Mouse (Mus musculus): Measurements from ENCODE around the gene Gm9972. TPM values are rescaled to one million over a fixed set of nuclear protein-coding genes. Genes with fewer than 3 reads are reported as not detected.

Gm9972 gene
- polyA plus RNA-seq (2015; fragmentation: Nextera tagmentation; extraction: Ambion mirVana): 0.17 and 0.27 TPM in 2 replicates

DNA sequence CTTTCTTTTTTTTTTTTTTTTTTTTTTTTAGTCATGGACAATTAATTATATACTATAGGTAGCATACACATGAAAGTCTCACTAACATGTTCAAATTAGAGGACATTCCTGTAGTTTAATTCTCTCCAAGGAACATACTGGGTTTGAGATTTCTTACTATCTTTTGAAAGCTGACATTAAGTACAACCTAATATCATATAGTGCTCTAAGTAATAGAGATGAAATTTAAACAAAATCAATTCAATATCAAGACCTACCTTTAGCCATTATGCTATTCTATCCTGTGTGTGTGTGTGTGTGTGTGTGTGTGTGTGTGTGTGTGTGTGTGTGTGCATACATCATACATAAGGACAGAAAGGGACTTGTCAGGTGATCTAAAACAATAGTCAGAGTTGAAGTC, at the start of gene Gm9972:
Gm9972 (plus strand) TSS at position 301 of the 400 bp plus-strand sequence.
- Histone ChIP-seq H3K4me2 (no peak within 1 kb of the TSS), H3K27ac (no peak within 1 kb of the TSS), H3K9me3 (no peaks in the 10 kb centered on the region), H3K9ac (no peak within 1 kb of the TSS), H3K4me1 (no peaks in the 10 kb centered on the region), H3K4me3 (replicated peaks) (no peak within 1 kb of the TSS), H3K36me3 (no peaks in the 10 kb centered on the region), H3K27me3 (replicated peaks) (no peaks in the 10 kb centered on the region)
- no peak for ATAC-seq (ENCODE audit: insufficient read depth, low FRiP score, low read depth)

DNA sequence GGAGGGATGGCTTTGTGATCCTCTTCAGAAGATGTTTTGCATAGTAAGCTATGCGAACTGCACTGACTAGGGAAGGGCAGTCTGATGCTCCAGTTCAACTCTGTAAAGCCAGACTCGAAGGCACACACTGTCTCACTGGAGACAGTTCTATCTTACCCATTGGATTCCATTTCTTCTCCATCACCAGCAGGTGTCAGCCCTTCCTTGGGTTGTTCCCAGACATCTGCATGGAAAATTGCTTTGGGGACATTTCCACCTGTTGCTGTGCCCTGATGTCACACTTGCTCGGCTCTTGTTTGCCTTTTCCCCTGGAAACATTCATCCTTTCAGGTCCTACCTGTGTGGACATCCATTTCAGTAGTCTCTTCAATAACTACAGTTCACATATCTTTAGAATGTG, 36.4 kb upstream of the Gm9972 start:
- Histone ChIP-seq H3K4me2 (no peak overlapping the region), H3K27me3 (replicated peaks) (no peaks in the 10 kb centered on the region), H3K9ac (no peak overlapping the region), H3K27ac (no peak overlapping the region), H3K9me3 (no peaks in the 10 kb centered on the region), H3K36me3 (no peaks in the 10 kb centered on the region), H3K4me3 (replicated peaks) (no peak overlapping the region), H3K4me1 (no peaks in the 10 kb centered on the region)
- 46% methylated on average over 3 of the region's 3 CpGs for WGBS
- ATAC-seq (ENCODE audit: insufficient read depth, low FRiP score, low read depth): no peak

DNA sequence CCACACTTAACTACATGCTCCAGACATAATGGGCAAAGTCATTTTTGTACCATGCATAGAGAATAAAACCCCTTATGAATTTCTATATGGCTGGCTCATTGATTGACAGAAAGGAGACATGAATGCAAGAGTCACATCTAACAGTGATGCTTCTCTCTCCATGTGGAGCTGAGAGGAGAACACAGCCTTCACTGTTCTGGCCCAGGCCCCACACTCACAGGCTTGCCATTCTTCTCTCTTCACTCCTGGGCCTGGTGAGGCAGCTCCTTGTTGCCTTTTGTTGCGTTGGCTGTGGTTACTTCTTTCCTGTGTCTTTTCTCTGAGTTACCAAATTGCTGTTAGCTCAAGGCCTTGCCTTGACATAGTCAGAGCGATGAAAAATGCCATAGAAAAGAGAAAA, 23.6 kb upstream of the Gm9972 start:
- H3K4me1 ChIP-seq: no peaks in the 10 kb centered on the region
- H3K36me3 ChIP-seq: no peaks in the 10 kb centered on the region
- no peak overlapping the region for H3K27ac ChIP-seq
- WGBS: 77% methylated on average over 2 of the region's 2 CpGs
- H3K27me3 ChIP-seq (replicated peaks): no peaks in the 10 kb centered on the region
- H3K9ac ChIP-seq: no peak overlapping the region
- no peak for ATAC-seq (ENCODE audit: insufficient read depth, low FRiP score, low read depth)
- no peaks in the 10 kb centered on the region for H3K9me3 ChIP-seq
- H3K4me2 ChIP-seq: no peak overlapping the region
- H3K4me3 ChIP-seq (replicated peaks): no peak overlapping the region

DNA sequence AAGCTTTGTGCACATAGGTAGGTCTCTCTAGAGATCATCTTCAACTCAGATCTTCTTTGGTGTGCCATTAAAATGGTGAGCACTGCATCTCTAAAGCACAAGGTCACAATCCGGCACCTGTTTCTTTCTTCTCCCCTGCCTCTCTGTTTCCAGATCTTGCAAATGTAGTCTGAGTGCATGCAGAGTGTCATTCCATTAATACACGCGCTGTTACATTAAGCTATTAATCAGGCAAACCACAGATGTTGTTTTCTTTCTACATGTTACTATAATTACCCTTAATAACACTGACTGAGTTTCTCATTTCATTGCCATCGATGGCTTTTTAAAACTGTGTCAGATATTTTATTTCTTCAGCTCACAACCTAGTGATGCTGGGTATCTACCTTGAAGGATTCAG, 22.6 kb upstream of the Gm9972 start:
- Histone ChIP-seq H3K9ac (no peak overlapping the region), H3K36me3 (no peaks in the 10 kb centered on the region), H3K9me3 (no peaks in the 10 kb centered on the region), H3K27ac (no peak overlapping the region), H3K4me3 (replicated peaks) (no peak overlapping the region), H3K4me1 (no peaks in the 10 kb centered on the region), H3K4me2 (no peak overlapping the region), H3K27me3 (replicated peaks) (no peaks in the 10 kb centered on the region)
- 73% methylated on average over 4 of the region's 4 CpGs for WGBS
- ATAC-seq (ENCODE audit: insufficient read depth, low FRiP score, low read depth): no peak

DNA sequence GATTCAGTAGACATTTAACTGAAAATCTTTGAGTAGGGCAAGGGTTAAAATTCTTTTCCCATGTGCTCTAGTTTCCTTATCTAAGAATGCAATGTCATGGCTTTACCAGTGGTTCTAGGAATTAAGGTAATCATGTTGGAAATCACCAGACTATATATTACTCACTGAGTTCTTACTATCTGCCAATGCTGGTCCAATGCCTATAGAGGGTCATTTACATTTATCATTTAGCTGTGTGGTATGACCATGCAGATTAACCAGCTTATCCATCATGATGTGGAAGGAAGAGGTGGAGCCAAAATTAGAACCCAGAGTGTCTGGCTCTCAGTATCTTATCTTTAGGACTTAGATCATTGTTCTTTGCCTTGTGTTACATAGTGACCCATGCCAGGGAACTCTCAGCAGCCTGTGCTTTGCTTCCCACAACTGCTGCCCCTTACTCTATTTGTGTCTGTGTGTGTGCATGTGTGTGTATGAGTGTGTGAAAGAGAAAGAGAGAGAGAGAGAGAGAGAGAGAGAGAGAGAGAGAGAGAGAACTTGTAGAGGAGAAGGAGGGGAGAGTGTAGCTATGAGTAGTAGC, 12.3 kb upstream of the Gm9972 start:
- ATAC-seq (ENCODE audit: insufficient read depth, low FRiP score, low read depth): no peak
- Histone ChIP-seq H3K36me3 (no peaks in the 10 kb centered on the region), H3K9ac (no peak overlapping the region), H3K4me2 (no peak overlapping the region), H3K9me3 (no peaks in the 10 kb centered on the region), H3K4me3 (replicated peaks) (no peak overlapping the region), H3K27me3 (replicated peaks) (no peaks in the 10 kb centered on the region), H3K27ac (no peak overlapping the region), H3K4me1 (no peaks in the 10 kb centered on the region)

DNA sequence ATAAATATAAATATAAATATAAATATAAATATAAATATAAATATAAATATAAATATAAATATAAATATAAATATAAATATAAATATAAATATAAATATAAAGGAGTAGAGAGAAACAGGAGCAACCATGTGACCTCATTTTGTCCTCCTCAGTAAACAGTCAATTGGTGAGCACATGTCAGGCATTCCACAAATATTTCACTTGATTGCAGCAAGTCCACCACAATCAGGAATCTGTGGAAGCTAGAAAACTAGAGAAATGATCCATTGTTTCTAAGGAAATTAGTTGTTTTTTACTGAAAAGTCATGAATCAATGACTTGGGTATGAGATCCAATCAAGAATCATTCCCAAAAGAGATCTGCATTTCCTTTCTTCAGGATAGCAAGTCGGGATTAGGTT, 5.7 kb upstream of the Gm9972 start:
- no peak overlapping the region for H3K9ac ChIP-seq
- H3K36me3 ChIP-seq: no peaks in the 10 kb centered on the region
- no peaks in the 10 kb centered on the region for H3K4me1 ChIP-seq
- no peaks in the 10 kb centered on the region for H3K9me3 ChIP-seq
- H3K27me3 ChIP-seq (replicated peaks): no peaks in the 10 kb centered on the region
- WGBS: 74% methylated on average over 1 of the region's 1 CpGs
- H3K4me2 ChIP-seq: no peak overlapping the region
- no peak overlapping the region for H3K4me3 ChIP-seq (replicated peaks)
- no peak overlapping the region for H3K27ac ChIP-seq
- ATAC-seq (ENCODE audit: insufficient read depth, low FRiP score, low read depth): no peak

DNA sequence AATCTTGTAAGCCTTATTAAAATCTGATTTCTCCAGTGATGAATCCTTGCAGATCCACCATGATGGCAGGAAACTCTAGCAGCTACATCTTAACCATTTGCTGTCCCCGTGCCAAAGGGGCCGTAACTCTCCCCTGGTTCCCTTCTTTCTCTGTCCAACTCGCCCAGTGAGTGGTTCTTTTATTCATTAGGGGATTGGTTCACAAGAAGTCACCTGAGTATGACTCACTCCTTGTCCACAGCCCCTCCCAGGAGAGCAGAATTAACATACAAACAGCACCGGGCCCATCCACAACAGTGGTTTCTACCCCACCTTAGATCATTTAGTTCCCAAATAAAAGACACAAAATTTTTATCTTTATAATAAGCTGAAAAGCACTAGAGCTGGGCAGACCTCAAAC, 3.4 kb upstream of the Gm9972 start:
- H3K4me2 ChIP-seq: no peak overlapping the region
- ATAC-seq (ENCODE audit: insufficient read depth, low FRiP score, low read depth): no peak
- H3K4me3 ChIP-seq (replicated peaks): no peak overlapping the region
- no peaks in the 10 kb centered on the region for H3K27me3 ChIP-seq (replicated peaks)
- no peaks in the 10 kb centered on the region for H3K9me3 ChIP-seq
- no peaks in the 10 kb centered on the region for H3K4me1 ChIP-seq
- no peaks in the 10 kb centered on the region for H3K36me3 ChIP-seq
- H3K9ac ChIP-seq: no peak overlapping the region
- 74% methylated on average over 4 of the region's 4 CpGs for WGBS
- no peak overlapping the region for H3K27ac ChIP-seq

DNA sequence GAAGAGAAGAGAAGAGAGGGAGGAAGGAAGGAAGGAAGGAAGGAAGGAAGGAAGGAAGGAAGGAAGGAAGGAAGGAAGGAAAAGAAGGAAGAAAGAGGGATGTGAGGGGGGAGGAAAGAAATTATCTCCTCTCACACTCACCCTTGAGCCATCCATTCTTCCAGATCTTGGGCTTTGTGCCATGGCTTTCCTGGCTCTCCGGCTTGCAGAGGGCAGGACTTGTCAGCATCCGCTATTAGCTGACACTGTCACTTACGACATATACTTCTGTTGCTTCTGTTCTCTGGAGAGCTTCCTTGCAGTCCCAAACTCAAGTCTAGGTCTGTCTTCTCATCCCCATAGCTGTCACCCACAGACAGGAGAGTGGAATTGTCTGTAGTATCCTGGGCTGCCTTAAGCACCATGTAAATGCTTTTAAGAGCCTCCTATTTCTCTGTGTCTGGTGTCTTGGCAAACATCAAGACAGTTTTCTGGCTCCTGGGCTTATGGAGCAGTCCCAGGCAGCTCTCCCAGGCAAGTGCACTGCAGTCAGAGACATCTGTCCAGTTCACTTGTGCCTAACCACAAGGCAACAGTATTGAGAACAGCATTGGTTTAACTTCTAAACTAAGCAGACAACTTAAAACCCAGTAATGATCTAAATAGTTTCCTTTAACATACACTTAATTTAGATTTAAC, 10.5 kb downstream of the Gm9972 start:
- WGBS: 84% methylated on average over 3 of the region's 3 CpGs
- H3K9me3 ChIP-seq: no peaks in the 10 kb centered on the region
- no peaks in the 10 kb centered on the region for H3K4me1 ChIP-seq
- H3K27ac ChIP-seq: no peak overlapping the region
- H3K4me2 ChIP-seq: no peak overlapping the region
- no peaks in the 10 kb centered on the region for H3K27me3 ChIP-seq (replicated peaks)
- H3K4me3 ChIP-seq (replicated peaks): no peak overlapping the region
- ATAC-seq (ENCODE audit: insufficient read depth, low FRiP score, low read depth): no peak
- H3K36me3 ChIP-seq: no peaks in the 10 kb centered on the region
- H3K9ac ChIP-seq: no peak overlapping the region

DNA sequence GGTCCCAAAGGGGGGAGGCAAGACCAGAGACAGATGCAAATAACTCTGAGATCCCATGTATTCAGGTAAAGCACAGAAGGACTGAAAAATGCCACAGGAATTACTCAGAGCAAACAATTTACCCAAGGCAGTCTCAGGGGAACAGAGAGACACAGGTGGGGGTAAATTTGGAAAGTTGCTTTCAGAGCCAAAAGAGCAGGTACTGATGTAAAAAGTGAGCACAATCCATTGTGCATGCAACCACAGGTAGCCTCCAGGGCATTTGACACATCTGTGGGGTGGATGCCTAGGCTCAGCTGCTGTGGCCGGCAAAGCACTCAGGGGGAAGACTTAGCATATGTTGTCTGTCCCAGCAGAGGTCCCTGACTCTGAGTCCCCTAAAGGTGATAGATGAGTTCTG, 13.8 kb downstream of the Gm9972 start:
- 36% methylated on average over 1 of the region's 1 CpGs for WGBS
- Histone ChIP-seq H3K27me3 (replicated peaks) (no peaks in the 10 kb centered on the region), H3K4me1 (no peaks in the 10 kb centered on the region), H3K4me2 (no peak overlapping the region), H3K27ac (no peak overlapping the region), H3K9ac (no peak overlapping the region), H3K36me3 (no peaks in the 10 kb centered on the region), H3K4me3 (replicated peaks) (no peak overlapping the region), H3K9me3 (no peaks in the 10 kb centered on the region)
- no peak for ATAC-seq (ENCODE audit: insufficient read depth, low FRiP score, low read depth)

DNA sequence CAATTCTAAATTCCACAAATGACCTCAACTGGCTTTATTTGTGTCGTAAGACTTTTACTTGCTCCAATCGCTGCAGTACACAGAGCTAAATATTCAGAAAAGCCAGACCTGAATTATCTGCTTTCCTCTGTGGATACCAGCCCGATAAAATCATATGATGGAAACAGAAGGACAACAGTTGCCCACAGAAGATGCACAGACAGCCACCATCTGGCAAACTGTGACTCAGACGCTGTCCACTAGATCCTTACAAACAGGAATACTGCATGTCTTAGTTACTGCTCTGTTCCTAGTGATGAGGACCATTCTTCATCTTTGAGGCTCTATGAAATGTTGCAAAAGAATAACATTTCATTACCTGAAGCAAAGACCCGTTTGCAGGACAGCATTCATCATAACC, 19.4 kb downstream of the Gm9972 start:
- Histone ChIP-seq H3K4me2 (no peak overlapping the region), H3K36me3 (no peaks in the 10 kb centered on the region), H3K27ac (no peak overlapping the region), H3K4me3 (replicated peaks) (no peak overlapping the region), H3K9ac (no peak overlapping the region), H3K27me3 (replicated peaks) (no peaks in the 10 kb centered on the region), H3K4me1 (no peaks in the 10 kb centered on the region), H3K9me3 (no peaks in the 10 kb centered on the region)
- ATAC-seq (ENCODE audit: insufficient read depth, low FRiP score, low read depth): no peak
- 81% methylated on average over 5 of the region's 5 CpGs for WGBS

DNA sequence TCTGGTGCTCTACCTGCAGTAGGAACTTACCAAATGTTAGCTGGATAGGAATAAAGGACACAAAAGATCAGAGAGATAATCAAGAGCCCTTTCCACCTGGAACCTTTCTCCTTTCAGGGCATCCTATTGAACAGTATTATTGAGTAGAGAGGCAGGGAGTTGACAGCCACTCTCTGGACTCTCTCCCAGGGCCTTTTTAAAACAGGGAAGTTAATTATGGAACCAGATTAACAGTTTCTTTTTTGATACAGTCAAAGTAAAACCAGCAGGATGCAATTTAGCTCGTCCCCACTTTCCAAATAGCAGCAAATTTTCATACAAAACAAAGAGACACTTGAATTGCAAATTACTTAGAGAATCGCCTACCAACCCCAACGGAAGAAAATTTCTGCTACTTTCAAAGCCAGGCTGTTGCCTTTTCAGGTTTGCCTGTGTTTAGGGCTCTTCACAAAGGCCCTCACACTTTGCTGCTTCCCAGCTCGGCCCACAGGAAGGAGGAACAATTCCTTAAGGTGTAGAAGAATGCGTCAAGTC, 24.0 kb downstream of the Gm9972 start:
- Histone ChIP-seq H3K4me1 (no peaks in the 10 kb centered on the region), H3K4me2 (no peak overlapping the region), H3K36me3 (no peaks in the 10 kb centered on the region), H3K27ac (no peak overlapping the region), H3K4me3 (replicated peaks) (no peak overlapping the region), H3K9me3 (no peaks in the 10 kb centered on the region), H3K9ac (no peak overlapping the region), H3K27me3 (replicated peaks) (no peaks in the 10 kb centered on the region)
- ATAC-seq (ENCODE audit: insufficient read depth, low FRiP score, low read depth): no peak
- WGBS: 47% methylated on average over 5 of the region's 5 CpGs

DNA sequence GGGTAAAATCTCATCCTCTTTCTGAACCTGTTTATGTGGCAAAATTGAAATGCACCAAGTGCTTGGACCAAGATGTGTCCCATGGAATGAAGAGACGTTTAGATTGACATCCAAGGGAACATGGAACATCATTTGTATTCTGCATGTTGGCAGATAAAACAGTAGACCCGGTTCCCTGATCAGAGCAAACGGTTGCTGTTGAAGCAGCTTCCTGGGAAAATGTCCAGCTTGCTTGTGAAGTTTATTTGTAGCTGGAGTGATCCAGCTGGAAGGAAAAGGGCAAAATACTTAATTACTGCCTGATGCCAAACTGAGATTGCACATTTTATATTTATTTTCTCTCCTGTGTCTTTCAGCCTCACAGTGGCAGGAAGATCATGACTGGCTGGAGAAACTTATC, 26.7 kb downstream of the Gm9972 start:
- ATAC-seq (ENCODE audit: insufficient read depth, low FRiP score, low read depth): no peak
- Histone ChIP-seq H3K27me3 (replicated peaks) (no peaks in the 10 kb centered on the region), H3K36me3 (no peaks in the 10 kb centered on the region), H3K4me3 (replicated peaks) (no peak overlapping the region), H3K9ac (no peak overlapping the region), H3K4me1 (no peaks in the 10 kb centered on the region), H3K9me3 (no peaks in the 10 kb centered on the region), H3K27ac (no peak overlapping the region), H3K4me2 (no peak overlapping the region)
- 43% methylated on average over 3 of the region's 3 CpGs for WGBS

Data from stomach, embryonic 15.5 days (tissue).